Mouse (Mus musculus) heart, postnatal 0 days (tissue): Measurements from ENCODE around the gene Slc34a3. TPM values are rescaled to one million over a fixed set of nuclear protein-coding genes. Genes with fewer than 3 reads are reported as not detected.
A peak's percentile ranks its signal among the peaks of the same experiment; 100 is the strongest.
"Not testable (repeated sequence)": the region's sequence is repeated elsewhere in the genome, so short reads cannot be mapped to it uniquely, and the experiment has no call there.

Source experiments
- ATAC-seq: fragments of 200-750 bp; cut with Nextera tagmentation; 2 replicates; pipeline ENCODE4 v1.8.0; 2017; ENCODE audit warnings: low read depth, moderate number of reproducible peaks, moderate library complexity; ENCODE audit not compliant: insufficient read depth
- DNase-seq: peaks from one replicate; pipeline ENCODE4 v3.0.0-alpha.2; 2016; ENCODE audit warnings: low spot score
- H3K27ac ChIP-seq: fragments of 300-500 bp; sonication (generic); 2 replicates; pipeline ENCODE4 v1.5.1; 2014; ENCODE audit warnings: low read depth, mild to moderate bottlenecking
- H3K27me3 ChIP-seq: fragments of 300-500 bp; sonication (generic); 2 replicates; pipeline ENCODE4 v1.6.1; 2014; ENCODE audit warnings: low read length, mixed read lengths; ENCODE audit not compliant: control insufficient read depth, insufficient read depth
- H3K36me3 ChIP-seq: fragments of 300-500 bp; sonication (generic); replicated peaks from 2 replicates; pipeline ENCODE4 v1.6.1; 2014; ENCODE audit warnings: low read length, mixed read lengths; ENCODE audit not compliant: control insufficient read depth, insufficient read depth
- H3K4me1 ChIP-seq: fragments of 300-500 bp; sonication (generic); 2 replicates; pipeline ENCODE4 v1.6.1; 2014; ENCODE audit warnings: antibody characterized with exemption; ENCODE audit not compliant: control insufficient read depth, insufficient read depth
- H3K4me2 ChIP-seq: fragments of 300-500 bp; sonication (generic); 2 replicates; pipeline ENCODE4 v1.6.1; 2014; ENCODE audit warnings: low read depth, mild to moderate bottlenecking, low read length, moderate library complexity
- H3K4me3 ChIP-seq: fragments of 300-500 bp; sonication (generic); 2 replicates; pipeline ENCODE4 v1.5.1; 2014; ENCODE audit warnings: low read depth, low read length
- H3K9ac ChIP-seq: fragments of 300-500 bp; sonication (generic); replicated peaks from 2 replicates; pipeline ENCODE4 v1.6.1; 2014; ENCODE audit warnings: low read depth, low read length, mixed read lengths
- H3K9me3 ChIP-seq: fragments of 300-500 bp; sonication (generic); replicated peaks from 2 replicates; pipeline ENCODE4 v1.6.1; 2016; ENCODE audit warnings: low read length; ENCODE audit not compliant: control insufficient read depth
- CTCF ChIP-seq: IDR thresholded peaks from 2 replicates; pipeline ENCODE4 v1.5.1; 2016; ENCODE audit warnings: antibody characterized with exemption, control low read depth, low read depth
- EP300 ChIP-seq: IDR thresholded peaks from 2 replicates; pipeline ENCODE4 v1.6.1; 2016; ENCODE audit warnings: antibody characterized with exemption, low read depth
- WGBS: fragments of 180-500 bp; shearing (Covaris S2); extraction: QIAGEN DNeasy Blood & Tissue Kit; methylation state at CpG from one replicate; pipeline ENCODE4 v1.1.7; 2014; 5-methylcytosine and 5-hydroxymethylcytosine counted together
- polyA plus RNA-seq: library from polyadenylated mRNA; unstranded; fragments of >200 nt; fragmentation: Nextera tagmentation; extraction: Ambion mirVana; gene quantifications from 2 replicates; pipeline ENCODE4 v1.2.1, GENCODE M21; 2015
- total RNA-seq: library from RNA; depleted of rRNA; stranded (reverse); fragments of >200 nt; gene quantifications from 2 replicates; pipeline ENCODE4 v1.2.3, GENCODE M21; 2014; ENCODE audit warnings: low replicate concordance

The Slc34a3 gene
- total and polyA plus RNA-seq, 2 experiments from 2014 or later: not detected

- WGBS: 54% methylated on average over 10 of the region's 12 CpGs
- not testable (repeated sequence) for H3K9me3 ChIP-seq, H3K27ac ChIP-seq, H3K27me3 ChIP-seq, ATAC-seq, H3K4me1 ChIP-seq, DNase-seq
- TF ChIP-seq CTCF: peak; percentile 17; the same call in 1 of the 2 replicates
- Histone ChIP-seq H3K36me3 (peaks cover 18% of the 10 kb centered on the region), H3K9ac (peak overlapping the region; percentile 89; the same call in 1 of the 2 replicates), H3K4me3 (peak overlapping the region; percentile 93), H3K4me2 (peak overlapping the region; percentile 93)
These were observed 22.4 kb upstream of the Slc34a3 start for GRCm38 (mm10) chr2:25256443-25257109.

- Histone ChIP-seq H3K4me3 (peak within 1 kb of the TSS; percentile 93), H3K9ac (peak within 1 kb of the TSS; percentile 89), H3K27ac (peak within 1 kb of the TSS; percentile 85), H3K9me3 (no peaks in the 10 kb centered on the region), H3K4me1 (peaks cover 6% of the 10 kb centered on the region), H3K36me3 (peaks cover 30% of the 10 kb centered on the region), H3K27me3 (no peaks in the 10 kb centered on the region), H3K4me2 (peak within 1 kb of the TSS; percentile 93)
- ATAC-seq (peak; percentile 92), DNase-seq (peak; percentile 86)
- no peak for TF ChIP-seq CTCF
- peak; percentile 74 for TF ChIP-seq EP300
- under 1% methylated on average over 38 of the region's 39 CpGs for WGBS
These were observed 21.2 kb upstream of the Slc34a3 start, which contains the start of gene Tmem203 for GRCm38 (mm10) chr2:25255284-25255779. Tmem203 (plus strand) TSS chr2:25255439.

GRCm38 (mm10) chr2:25252331-25252730 lies 18.2 kb upstream of the Slc34a3 start:
- H3K36me3 ChIP-seq: peaks cover 43% of the 10 kb centered on the region
- peak; percentile 22 for TF ChIP-seq CTCF
- TF ChIP-seq EP300: no peak
- 88% methylated on average over 1 of the region's 1 CpGs for WGBS

GRCm38 (mm10) chr2:25246183-25247072 lies 12.3 kb upstream of the Slc34a3 start, which contains the start of gene AL732309.1:
AL732309.1 (minus strand) TSS chr2:25246863.
- ATAC-seq: no peak
- TF ChIP-seq CTCF: no peak
- TF ChIP-seq EP300: no peak
- H3K9ac ChIP-seq: no peak within 1 kb of the TSS
- H3K27me3 ChIP-seq: peaks cover 20% of the 10 kb centered on the region
- H3K36me3 ChIP-seq: peaks cover 24% of the 10 kb centered on the region
- no peak within 1 kb of the TSS for H3K27ac ChIP-seq
- no peak for DNase-seq
- 82% methylated on average over 10 of the region's 10 CpGs for WGBS
- no peaks in the 10 kb centered on the region for H3K9me3 ChIP-seq
- H3K4me3 ChIP-seq: no peak within 1 kb of the TSS
- no peak within 1 kb of the TSS for H3K4me2 ChIP-seq
- H3K4me1 ChIP-seq: no peaks in the 10 kb centered on the region; the same call in 1 of the 2 replicates

More at GRCm38 (mm10) chr2:25252331-25252730, 18.2 kb upstream of the Slc34a3 start:
- Histone ChIP-seq H3K4me1 (peaks cover 6% of the 10 kb centered on the region), H3K9ac (no peak overlapping the region), H3K27me3 (no peaks in the 10 kb centered on the region), H3K4me2 (no peak overlapping the region), H3K27ac (no peak overlapping the region), H3K9me3 (no peaks in the 10 kb centered on the region), H3K4me3 (no peak overlapping the region)
- no peak for ATAC-seq
- no peak for DNase-seq

GRCm38 (mm10) chr2:25244144-25244543 lies 10.0 kb upstream of the Slc34a3 start:
- TF ChIP-seq EP300 (no peak), CTCF (no peak)
- ATAC-seq: no peak

More at GRCm38 (mm10) chr2:25244144-25244543, 10.0 kb upstream of the Slc34a3 start:
- no peak overlapping the region for H3K27ac ChIP-seq
- no peak overlapping the region for H3K9ac ChIP-seq
- H3K4me1 ChIP-seq: peaks cover 7% of the 10 kb centered on the region
- H3K27me3 ChIP-seq: peaks cover 40% of the 10 kb centered on the region
- H3K4me3 ChIP-seq: no peak overlapping the region
- 87% methylated on average over 4 of the region's 4 CpGs for WGBS
- H3K36me3 ChIP-seq: peaks cover 4% of the 10 kb centered on the region
- H3K9me3 ChIP-seq: no peaks in the 10 kb centered on the region
- DNase-seq: no peak
- no peak overlapping the region for H3K4me2 ChIP-seq
